Mouse (Mus musculus) naive thymus-derived CD4-positive, alpha-beta T cell, adult 2 months (primary cell): ENCODE results near the gene Kprp.
"Not testable (repeated sequence)": the region's sequence is repeated elsewhere in the genome, so short reads cannot be mapped to it uniquely, and the experiment has no call there.

Experiments used
- DNase-seq: peaks from one replicate; pipeline ENCODE4 v3.0.0-alpha.2; 2011; ENCODE audit warnings: low read depth

Gene Kprp

GRCm38 (mm10) chr3:92827108-92827507 is at the start of gene Kprp:
TSS of gene Kprp (minus strand) at chr3:92827247.
- DNase-seq = no peak

- no peak for DNase-seq
Observed at GRCm38 (mm10) chr3:92874180-92874579, 47.1 kb upstream of the Kprp start.

DNA sequence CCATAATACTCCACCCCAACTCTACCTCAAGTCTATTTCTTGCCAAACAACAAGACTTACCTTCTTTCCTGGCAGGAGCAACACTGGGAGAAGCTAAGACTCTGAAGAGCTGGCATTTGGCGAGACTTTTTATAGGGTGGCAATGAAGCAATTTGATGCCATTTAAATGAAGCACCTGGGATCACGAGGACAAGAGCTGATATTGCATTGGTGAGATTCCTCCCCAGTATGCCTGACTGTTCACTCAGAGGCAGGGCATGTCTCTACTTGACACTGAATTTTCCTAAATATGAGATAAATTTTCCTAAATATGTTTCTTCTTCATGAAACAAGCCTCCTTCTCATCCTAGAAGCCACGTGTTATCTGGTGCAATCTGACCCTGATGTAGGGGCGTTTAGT is 43.1 kb upstream of the Kprp start, which contains the start of gene 2310050C09Rik:
TSS of gene 2310050C09Rik (minus strand) at position 101 of the 400 bp plus-strand sequence.
- no peak for DNase-seq

DNA sequence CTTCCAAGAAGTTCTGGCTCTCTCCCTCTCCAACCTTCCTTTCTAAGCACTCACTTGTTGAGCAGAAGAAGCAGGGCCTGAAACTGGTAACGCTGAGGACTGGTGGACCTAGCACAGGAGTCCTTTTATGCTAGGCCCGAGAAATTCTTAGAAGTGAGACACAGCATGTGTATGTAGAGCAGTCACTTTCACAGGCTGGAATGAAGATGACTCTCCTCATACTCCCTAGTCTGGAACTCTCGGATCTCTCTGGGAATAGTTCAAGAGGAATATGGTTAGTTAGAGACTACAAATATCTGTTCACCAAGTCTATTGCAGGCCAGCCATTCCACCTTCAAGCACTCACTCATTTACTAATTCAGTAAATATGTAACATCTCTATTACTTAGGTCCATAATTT is 24.1 kb upstream of the Kprp start, which contains the start of gene Lce1l:
TSS of gene Lce1l (minus strand) at position 101 of the 400 bp plus-strand sequence.
- DNase-seq = no peak

DNA sequence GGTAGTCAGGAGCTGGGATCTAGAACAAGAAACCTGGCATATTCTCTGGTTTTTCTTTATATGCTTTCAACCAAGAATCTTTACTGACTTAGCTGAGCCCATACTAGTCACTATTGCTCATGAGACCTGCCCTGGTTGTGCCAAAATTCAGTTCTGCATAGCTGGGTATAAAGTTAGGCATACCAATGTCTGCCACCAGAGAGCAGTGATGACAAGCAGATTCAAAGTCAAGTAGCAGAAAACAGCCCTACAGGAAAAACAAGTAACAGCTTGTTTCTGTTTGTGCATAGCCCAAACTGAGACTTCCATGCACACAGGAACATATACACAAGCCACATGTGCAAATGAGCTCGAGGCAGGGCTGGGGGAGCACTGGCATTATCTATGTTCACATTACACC is 1.2 kb downstream of the Kprp start:
- DNase-seq = no peak

- DNase-seq = not testable (repeated sequence)
Observed at GRCm38 (mm10) chr3:92816036-92816435, 11.0 kb downstream of the Kprp start.

DNA sequence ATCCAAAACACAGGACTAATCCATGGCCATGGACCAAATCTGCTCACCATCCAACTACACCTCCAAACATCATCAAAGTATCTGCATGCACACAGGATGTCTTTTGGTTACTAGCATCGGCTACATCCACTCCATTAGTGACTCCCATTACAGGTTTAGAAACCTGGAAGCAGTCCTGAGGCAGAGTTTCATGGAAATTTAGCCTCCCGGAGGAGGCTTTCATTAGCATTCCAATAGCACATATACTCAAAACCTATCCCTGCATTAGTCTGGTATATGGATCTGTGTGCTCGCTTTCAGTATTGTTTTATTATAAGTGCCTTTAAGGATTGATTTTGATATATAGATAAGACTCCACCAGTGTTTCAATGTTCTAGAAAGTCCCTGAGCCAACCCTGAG is 11.5 kb downstream of the Kprp start:
- DNase-seq = no peak

DNA sequence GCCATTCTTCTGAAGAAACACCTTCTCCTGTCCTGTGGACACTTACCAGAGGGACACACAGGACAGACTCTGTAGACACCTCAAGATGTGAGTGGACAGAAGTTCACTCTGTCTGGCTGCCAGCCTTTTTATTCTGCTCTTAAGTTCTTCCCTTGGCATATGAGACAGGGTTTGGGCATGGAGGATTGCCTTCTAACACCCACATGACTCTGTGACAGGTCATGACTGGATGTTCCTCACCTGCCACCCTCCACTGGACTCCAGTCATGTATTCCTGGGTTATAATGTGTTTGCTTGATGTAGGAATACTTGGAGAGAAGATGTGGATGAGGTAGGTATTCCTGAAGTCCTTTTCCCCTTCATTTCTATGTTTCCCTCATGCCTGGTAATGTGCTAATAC is 19.3 kb downstream of the Kprp start, which contains the start of gene Lce1k:
TSS of gene Lce1k (minus strand) at position 101 of the 400 bp plus-strand sequence.
- DNase-seq = no peak

DNA sequence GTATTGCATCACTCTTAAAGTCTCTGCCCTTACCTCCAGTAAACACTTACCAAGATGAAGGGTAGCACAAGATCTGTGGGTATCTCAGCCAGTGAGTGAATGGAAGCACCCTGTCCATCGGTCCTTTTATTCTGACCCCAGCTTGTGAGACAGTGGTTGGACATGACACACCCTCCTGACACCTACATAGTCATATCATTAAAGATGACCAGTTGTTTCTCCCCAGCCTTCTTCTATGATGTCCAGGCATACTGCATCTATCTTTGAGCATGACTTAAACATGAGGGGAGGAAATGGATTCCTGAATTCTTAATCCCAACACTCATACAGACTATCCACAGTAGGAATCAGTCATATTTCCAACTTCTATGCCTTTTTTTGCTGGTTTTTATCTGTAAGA is 36.6 kb downstream of the Kprp start, which contains the start of gene Lce1j:
TSS of gene Lce1j (minus strand) at position 101 of the 400 bp plus-strand sequence.
- DNase-seq = no peak

GRCm38 (mm10) chr3:92778799-92779198 is 48.2 kb downstream of the Kprp start, which contains the start of gene Lce1i:
TSS of gene Lce1i (minus strand) at chr3:92778899.
- DNase-seq = no peak
